Mouse (Mus musculus): ENCODE measurements around the gene Ano9.
A peak's percentile ranks its signal among the peaks of the same experiment; 100 is the strongest.

The Ano9 gene

DNA sequence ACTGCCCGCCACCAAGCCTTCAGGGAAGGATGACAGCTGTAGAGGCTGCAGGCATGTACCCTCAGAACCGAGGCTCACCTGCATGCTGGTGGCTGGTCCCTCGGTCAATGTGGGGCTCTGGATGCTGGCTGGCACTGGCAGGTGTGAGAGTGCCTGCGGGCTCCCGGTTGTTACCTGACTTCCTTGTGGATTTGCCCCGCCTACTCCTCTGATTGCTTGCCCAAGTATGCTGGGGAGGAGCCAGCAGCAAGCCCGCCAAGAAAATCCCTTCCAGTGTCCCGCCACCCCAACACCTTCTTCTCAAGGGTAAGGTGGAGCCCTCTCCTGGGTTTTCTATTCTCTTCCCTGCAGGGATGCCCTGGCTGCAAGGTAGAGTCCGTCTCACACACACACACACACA is at the start of gene Ano9:
Gene Ano9, minus strand, starts transcription at position 171 of the 400 bp plus-strand sequence.
- DNase-seq (ENCODE audit: low read depth, low spot score): no peak

DNA sequence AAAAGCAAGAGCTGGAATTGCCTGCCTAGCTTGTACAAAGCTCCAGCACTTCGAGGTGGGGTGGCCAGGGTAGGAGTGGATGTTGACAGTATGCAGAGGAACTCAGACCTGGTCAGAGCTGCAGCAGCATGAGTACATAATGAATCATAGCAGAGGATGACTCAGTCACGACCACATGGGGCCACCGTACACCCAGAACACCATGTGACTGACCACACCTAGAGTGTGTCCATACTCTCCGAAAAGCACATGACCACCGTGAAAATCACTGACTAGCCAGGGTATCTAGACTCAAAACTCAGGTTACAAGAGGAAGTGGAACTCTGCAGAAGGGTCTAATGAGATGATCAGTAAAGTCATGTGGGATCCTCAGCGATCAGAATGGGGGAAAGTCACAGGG is 47.2 kb upstream of the Ano9 start:
- no peak for DNase-seq (ENCODE audit: low read depth, low spot score)

DNA sequence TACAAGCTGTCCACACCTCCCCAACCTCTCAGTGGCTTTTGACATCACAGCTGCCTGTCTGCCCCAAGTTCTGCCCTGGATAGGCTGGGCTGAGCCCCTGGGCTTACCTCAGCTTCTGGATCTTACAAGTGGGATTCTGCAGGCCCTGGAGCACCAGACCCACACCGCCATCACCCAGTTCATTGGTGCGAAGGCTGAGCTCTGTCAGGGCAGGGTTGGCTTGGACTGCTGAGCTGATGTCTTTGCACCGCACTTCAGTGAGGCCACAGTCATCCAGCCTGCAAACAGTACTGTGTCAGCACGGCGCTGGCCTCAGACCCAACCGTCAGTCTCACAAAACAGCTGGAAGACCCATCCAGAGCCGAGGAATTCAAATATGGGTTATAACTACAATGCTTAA is 46.8 kb upstream of the Ano9 start:
- no peak for DNase-seq (ENCODE audit: low read depth, low spot score)

DNA sequence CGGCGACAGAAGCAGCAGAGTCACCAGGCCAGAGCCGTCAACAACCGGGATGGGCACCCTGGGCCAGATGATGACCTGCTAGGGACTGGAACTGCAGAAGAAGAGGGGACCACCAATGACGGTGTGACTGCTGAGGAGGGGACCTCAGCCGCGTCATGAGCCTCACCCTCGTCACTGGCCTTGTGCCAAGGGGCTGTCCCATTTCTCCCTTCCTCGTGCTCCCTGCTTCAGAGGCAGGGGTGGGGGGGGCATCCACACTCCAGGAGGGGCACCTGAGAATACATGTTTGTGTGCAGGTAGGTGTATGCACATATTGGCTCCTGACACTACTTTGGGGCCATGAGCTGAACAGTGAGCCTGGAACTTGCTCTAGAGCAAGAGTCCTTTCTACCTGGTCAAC is 37.8 kb upstream of the Ano9 start:
- no peak for DNase-seq (ENCODE audit: low read depth, low spot score)

DNA sequence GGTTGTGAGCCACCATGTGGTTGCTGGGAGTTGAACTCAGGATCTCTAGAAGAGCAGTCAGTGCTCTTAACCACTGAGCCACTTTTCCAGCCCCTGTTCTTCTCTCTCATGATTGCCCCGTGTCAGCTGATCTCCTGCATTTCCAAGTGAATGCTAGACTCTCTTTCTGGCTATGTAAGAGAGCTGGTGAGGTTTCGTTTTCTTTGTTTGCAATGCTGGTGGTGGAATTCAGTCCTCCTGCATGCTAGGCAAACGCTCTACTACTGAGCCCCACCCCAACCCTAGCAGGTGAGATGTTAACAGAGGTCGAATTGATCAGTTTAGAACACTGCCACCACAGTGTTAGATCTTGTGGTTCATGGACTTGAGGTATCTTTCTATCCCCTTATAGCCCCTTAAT is 31.0 kb upstream of the Ano9 start:
- no peak for DNase-seq (ENCODE audit: low read depth, low spot score)

DNA sequence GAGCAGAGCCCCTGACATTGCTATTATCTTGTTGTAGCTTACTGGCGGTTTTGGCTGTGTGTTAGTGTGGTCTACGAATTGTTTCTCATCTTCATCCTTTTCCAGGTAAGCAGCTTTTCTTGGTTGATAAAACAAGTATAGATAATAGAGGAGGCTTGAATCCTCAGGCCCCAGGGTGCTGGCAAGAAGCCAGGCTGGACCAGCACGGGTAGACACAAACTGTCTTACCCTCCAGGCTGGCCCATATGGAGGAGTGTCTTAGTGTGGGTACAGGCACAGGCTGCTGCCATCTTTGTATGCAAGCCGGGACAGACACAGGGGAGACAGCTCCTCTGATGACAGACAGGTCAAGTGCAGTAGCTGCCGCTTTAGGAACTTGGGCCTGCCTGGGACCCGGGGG is 29.4 kb upstream of the Ano9 start:
- DNase-seq (ENCODE audit: low read depth, low spot score): no peak

DNA sequence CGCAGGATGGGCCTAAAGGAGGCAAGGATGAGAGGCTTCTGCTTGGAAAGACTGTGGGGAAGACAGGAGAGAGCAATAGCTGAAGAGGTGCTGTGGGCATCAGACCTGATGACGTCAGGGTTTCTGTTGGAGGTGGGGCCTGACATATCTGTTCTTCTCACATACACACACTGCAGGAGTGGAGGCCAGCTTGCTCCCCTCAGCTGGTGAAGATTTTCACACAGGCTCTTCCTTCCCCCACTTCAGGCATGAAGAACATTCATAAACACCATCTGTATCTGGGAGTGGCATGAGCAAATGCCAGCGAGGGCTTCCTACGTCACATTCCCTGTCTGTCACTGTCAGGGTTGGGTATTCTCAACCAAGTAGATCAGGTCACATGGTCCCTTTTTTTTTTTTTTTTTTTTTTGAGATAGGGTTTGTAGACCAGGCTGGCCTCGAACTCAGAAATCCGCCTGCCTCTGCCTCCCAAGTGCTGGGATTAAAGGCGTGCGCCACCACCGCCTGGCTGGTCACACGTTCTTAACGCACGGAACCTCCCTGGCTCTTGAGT is 28.5 kb upstream of the Ano9 start:
- DNase-seq (ENCODE audit: low read depth, low spot score): no peak

DNA sequence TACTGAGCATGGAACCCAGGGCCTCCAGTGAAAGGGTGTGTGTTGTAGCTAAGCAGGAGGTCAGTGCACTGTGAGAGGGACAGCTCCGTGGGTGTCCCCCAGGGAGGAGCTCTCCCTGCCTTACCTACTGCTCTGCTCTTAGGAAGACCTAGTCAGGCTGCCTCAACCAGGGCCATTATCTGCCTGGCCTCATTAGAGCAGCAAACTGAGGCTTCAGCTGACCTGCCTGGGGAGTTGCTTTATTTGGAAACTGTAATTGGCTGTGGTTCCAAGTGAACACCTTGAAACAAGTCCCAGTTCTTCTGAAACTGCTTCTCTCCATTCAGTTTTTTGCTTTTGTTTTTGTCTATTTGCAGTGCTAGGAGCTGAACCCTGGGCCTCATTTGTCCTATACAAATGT is 27.8 kb upstream of the Ano9 start:
- DNase-seq (ENCODE audit: low read depth, low spot score): no peak

DNA sequence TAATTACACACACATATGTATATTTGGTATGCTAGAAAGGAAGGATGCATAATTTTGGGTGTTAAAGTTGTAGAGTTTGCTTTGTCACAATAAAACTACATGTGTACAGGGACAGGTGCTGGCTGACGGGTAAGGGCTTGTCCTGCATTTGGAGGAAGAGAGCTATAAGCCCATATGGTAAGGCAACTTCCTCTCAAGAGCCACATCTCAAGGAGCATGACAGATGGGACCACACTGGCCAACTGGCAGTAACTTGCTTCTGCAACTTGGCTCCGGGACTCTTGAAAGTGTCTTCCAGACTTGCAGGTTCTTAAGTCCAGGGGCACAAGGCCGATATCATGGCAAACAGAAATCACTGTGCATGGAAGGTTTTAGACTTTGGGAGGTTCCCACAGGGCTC is 27.0 kb upstream of the Ano9 start:
- DNase-seq (ENCODE audit: low read depth, low spot score): no peak

DNA sequence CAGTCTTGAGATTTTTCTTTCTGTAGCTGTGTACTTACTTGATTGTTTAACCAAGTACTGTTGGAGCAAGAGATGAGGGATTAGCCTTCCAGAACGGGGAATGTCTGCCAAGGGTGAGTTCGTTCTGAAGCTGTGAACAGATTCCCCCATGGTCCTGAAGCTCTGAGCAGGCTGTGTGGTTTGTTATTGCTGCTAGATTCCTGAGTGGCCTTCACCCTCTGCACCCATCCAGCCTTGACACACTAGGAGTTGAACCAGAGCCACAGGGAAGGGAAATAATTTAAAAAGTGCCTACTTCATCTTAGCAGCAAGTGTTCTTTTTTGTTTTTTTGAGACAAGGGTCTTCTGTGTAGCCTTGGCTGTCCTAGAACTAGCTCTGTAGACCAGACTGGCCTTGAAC is 26.3 kb upstream of the Ano9 start:
- no peak for DNase-seq (ENCODE audit: low read depth, low spot score)

DNA sequence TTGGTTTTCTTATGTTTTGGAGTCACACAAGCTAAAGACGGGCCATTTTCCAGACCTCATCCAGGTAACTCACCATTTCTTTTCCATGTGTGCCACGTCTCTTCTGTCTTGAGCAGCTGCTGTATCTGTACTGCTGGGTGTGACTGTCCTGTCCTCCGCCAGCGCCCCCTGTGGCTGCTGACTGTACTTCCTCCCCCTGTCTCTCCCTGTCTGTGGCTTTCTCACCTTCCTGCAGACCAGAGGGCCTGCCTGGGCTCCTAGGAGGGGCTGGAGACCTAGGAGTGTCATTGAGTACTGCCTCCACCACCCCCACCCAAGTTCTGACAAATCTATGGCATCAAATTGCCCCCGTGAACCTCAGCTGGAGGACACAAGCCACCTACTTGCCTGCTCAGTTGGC is 25.5 kb upstream of the Ano9 start:
- peak; percentile 54 for DNase-seq (ENCODE audit: low read depth, low spot score)

DNA sequence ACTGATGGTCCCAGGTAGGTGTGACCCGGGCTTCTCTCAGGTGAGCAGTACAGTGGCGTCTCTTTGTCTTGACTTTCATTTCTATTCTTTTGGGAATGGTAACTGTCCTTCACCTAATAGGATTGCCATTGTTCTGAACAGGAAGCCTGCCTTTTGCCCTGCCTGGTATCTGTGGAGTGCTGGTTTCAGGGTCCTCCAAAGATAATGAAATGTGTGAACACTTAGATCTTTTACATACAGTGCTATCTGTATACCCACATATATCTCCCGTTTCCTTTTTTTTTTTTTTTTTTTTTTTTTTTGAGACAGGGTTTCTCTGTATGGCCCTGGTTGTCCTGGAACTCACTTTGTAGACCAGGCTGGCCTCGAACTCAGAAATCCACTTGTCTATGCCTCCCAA is 23.7 kb upstream of the Ano9 start:
- DNase-seq (ENCODE audit: low read depth, low spot score): no peak

DNA sequence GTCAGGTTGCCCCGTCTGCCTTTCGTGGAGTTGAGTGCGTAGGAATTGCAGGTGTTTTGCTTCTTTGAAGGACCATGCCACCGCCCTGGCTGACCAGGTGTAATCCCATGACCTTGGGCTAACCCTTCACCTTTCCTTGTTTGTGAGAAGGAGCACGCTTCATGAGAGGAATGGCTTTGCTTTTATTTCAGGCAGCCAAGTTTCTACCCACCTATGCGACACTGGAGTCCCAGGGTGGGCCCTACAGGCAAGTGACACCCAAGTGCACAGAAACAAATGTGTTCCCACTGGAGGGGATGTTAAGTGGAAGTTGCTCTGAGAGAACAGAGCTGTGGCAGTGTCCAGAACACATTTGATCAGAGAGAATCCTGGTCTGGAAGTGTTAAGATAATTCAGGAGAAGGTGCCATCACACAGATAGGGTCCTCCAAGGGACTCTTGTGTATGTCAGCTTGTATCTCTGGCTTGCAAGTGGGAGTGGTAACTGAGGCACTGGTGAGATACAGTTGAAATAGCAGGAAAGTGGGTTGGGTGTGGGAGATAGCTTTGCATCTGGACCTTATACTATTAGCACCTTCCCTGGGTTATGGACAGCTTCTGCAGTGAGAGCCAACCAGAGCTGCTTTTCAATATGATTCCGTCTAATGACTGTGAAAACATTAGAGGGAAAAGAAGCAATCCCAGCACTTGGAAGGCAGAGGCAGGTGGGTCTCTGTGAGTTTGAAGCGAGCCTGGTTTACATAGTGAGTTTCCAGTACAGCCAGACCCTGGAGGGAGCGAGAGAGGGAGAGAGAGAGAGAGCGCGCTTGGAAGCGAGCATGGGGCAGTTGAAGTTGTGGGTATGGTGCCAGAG is 14.5 kb upstream of the Ano9 start:
- no peak for DNase-seq (ENCODE audit: low read depth, low spot score)

DNA sequence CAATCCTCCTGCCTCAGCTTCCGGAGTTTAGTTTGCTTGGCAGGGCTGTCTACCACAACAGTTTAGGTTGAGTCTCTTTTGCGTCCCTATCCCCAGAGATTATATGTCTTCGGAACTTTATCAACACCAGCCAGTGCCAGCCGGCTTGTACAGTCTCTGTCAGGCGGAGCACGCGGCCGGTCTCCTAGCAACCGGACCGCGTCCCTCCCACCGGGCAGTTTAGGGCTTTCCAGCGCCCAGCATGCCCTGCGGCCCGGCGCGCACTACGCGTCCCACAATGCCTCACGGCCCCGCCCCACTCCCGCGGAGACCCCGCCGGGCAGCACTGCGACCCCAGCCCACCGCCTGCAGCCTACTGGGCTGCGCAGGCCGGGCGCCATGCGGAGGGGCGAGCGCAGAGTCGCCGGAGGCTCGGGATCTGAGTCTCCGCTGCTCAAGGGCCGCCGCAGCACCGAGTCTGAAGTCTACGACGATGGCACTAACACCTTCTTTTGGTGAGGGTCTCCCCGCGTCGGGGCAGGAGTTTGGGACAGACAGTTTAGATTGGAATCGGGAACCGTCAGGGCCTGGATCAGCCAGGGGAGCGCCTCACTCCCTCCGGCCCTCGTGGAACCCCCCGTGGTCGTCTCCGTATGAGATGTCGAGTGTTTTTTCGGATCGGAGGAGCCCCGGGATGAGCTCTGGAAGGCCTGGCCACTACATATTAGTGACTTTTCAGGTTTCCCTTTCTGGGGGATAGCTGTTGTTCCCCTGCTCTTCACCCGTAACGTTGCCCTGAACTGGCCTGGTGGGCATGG is 13.6 kb upstream of the Ano9 start:
- DNase-seq (ENCODE audit: low read depth, low spot score): peak; percentile 91

DNA sequence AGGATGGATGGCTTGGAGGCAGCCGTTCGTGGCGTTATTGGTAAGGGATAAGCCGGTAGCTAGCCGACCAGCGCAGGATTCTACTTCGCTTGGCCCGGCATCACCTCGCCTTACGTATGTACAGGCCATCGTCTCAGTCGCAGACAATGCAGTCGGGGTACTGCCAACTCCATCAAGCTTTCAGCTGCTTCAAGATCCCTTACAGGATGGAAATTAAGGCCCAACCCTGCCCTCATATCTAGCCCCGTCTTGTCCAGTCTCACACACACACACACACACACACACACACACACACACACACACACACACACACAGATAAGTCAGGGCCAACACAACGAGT is 5.9 kb upstream of the Ano9 start:
- DNase-seq (ENCODE audit: low read depth, low spot score): no peak

DNA sequence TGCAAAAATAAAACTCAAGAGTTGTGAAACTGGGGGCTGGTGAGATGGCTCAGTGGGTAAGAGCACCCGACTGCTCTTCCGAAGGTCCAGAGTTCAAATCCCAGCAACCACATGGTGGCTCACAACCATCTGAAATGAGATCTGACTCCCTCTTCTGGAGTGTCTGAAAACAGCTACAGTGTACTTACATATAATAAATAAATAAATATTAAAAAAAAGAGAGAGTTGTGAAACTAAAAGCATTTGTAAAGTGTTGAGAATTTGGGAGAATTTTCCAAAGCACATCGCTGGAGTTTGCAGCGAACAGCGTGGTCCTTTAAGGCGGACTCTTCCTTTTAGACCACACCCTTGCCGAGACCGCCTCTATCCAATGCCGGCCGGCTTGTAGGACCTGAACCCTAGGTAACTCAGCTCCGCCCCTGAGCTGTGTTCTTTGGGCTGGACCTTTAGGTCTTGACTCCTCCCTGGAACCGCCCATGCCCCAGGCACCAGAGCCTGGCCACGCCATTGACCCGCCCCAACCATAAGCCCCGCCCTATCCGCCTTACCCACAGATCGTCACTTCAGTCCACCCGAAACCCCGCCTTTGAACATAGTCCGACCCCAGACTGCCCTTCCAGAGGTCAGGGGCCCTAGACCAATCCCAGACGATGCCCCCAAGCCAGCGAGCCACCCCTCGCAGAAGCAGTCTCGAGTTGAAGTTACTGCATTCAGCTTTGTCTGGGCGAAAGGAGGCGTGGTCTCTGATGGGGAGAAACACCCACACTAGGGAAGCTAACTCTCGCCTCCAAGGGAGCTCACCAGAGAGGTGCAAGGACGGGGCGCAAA is 5.3 kb upstream of the Ano9 start:
- DNase-seq (ENCODE audit: low read depth, low spot score): peak; percentile 95

DNA sequence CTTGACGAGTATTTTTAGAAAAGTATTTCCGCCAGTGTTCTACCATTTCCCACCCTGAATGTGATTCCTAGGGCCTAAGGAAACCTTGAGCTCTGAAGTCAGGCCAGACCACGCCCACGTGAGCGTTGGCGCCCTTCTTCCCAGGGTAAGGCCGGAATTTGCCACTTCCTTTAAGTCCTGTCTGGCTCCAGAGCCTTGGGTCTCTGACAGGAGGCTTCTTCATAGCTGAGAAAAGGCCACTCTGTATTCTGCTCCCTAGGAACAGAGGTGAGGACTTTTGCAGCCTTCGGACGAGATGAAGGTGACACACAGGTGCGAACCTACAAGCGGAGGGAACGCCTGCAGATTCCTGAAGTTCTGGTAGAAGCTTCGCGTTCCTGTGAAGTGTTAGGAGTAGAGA is 4.6 kb upstream of the Ano9 start, which contains the start of gene Ptdss2:
Gene Ptdss2, plus strand, starts transcription at position 138 of the 400 bp plus-strand sequence.
- DNase-seq (ENCODE audit: low read depth, low spot score): no peak

DNA sequence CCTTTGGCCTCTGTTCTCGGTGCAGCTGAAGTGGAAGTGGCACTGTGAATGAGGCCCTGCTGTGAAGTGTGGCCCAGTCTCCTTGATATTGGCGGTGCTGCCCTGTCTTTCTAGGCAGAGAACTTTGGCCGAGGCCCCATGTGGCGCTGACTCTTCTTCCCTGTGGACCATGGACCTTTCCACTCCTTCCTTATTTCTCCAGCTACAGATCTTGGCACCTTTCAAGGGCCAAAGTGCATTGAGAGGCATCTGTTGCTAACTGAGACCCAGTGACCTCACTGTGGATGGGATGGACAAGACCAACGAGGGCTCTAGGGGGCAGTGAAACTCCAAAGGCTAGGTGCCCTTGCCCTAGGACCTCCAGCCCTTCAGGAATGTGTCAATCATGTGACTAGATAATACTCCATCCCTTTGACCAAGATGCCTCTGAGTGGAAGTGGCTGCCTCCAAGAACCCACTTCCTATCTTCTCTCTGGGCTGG is 3.5 kb upstream of the Ano9 start:
- no peak for DNase-seq (ENCODE audit: low read depth, low spot score)

DNA sequence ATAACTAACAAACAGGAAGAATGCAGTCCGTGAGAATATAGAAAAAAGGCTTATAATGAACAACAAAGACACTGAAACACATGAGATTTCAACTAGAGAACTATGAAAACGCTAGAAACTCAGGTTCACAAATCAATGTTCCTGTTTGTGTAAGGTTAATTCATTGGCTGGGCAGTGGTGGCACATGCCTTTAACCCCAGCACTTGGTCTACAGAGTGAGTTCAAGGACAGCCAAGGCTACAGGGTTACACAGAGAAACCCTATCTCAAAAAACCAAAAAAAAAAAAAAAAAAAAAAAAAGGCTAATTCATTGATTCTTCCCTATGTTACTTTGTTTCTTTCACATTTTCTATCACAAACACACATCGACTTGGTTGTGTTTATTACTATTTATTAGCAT is 3.0 kb upstream of the Ano9 start:
- DNase-seq (ENCODE audit: low read depth, low spot score): no peak

DNA sequence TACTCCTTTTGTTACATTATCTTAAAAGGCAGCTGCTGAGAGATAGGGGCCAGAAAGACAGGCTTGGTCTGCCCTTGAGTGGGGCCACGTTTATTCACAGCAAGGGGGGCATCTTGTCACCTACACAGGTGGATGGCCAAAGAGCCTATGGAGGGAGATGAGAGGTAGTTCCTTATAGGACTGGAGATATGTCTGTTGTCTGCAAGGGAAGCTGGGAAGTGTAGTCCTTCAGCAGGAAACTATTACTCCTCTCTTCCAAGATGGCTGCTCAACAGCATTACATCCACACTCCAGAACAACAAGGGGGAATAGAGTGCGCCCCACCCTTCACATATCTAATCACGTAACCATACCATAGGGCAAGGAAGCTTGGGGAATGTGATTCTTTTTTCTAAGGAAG is 1.9 kb upstream of the Ano9 start:
- no peak for DNase-seq (ENCODE audit: low read depth, low spot score)

DNA sequence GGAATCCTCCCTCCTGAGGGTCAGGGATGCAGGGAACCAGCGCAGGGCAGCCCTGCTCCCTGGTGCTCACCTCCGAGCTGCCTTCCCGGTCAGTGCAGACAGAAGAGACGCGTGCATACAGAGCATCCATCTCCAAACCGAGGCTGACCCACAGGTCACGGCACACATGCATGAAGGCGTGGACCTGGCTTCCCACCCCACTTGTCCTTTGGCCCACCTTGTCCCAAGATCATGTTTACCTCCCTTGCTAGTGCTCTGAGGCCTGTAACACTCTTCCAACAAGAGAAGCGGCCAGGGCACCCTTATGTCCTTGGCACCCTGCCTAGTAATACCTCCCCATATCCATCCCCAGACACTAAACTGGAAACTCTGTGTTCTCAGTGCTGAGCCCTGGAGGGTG is 1.7 kb downstream of the Ano9 start:
- no peak for DNase-seq (ENCODE audit: low read depth, low spot score)

DNA sequence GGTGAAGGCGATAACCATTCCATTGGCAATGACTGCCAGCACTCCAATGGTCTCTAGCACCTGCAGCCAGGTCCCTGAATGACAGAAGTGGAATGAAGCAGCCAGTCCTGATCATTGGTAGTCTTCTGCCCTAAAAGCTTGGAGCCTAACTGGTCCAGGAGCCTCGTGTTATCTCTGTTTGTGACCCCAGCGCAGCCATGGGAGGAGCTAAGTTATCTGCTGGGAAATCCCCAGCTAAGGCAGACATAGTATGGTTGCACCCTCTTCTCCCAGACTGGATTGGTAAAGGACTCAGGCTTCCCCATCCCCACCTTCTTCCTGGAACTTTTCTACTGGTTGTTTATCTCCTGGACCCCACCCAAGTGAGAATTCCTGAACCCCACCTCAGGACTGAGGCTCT is 14.4 kb downstream of the Ano9 start:
- no peak for DNase-seq (ENCODE audit: low read depth, low spot score)

All from CD4-positive helper T cell, adult 2 months (primary cell).